Comparison of ENCODE assay signal across 10 mouse cellular contexts in the genomic region with DNA sequence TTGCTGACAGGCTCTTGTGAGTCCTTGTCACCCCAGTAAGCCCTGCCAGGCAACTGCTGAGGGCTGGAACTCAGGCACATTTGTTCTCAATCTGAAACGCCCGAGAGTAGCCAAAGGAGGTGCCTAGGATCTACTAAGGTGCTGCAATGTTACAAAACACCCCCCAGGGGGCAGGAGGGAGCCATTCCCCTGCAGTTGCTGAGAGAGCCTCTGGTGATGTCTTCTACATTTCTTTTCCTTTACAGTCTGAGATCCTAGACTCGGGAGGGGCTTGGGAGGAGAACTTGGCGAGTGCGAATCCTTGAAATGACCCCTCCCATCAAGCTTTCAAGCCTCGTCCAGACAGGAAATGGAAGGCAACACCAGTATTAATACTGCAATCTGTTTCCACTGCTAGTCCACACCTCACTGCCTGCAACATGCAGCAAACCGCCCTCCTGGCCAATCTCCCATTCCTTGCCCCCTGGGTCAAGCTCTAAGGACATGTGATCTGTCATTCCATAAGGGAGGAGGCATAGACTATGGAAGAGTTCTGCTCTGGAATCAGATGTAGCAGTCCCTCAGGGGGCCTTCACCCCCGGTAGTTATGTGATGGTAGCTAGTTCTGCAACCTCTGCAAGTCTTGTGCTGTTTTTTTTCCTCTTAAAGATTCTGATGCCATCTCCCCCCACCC. TPM values are rescaled to one million over a fixed set of nuclear protein-coding genes. Genes with fewer than 3 reads are reported as not detected.
DNase-seq lines count a peak whose midpoint lies in the region; ATAC-seq and TF ChIP-seq lines count a peak whose summit lies in the region.
"Had no signal": no experiment of that assay in that cellular context is flagged by ENCODE, and none has a peak within 500 bp of the region (broad histone marks: within the 10 kb centered on the region; RNA-seq: fewer than 3 reads in every experiment).

No protein-coding gene starts in this region.

- 30% methylated on average over 8 of the region's 8 CpGs for WGBS in midbrain, postnatal 0 days

- H3K27ac ChIP-seq in layer of hippocampus, adult 2 months, result no peak overlapping the region
- H3K27ac ChIP-seq in midbrain, postnatal 0 days (ENCODE audit: low read depth, low read length), result no peak overlapping the region
- H3K27ac ChIP-seq: embryonic facial prominence, embryonic 13.5 days had no signal

- intact Hi-C loops in heart, postnatal 36 days (cut with DNase I), result loop anchor here (1.0 to 2.0 kb wide), 2 partner anchors 59 to 213 kb away; no protein-coding TSS in a partner anchor

- no peak overlapping the region for H3K9ac ChIP-seq in midbrain, postnatal 0 days (replicated peaks; ENCODE audit: low read length, poor library complexity, severe bottlenecking)
- H3K9ac ChIP-seq: embryonic facial prominence, embryonic 13.5 days had no signal

- peak; percentile 88 for TF ChIP-seq CTCF in layer of hippocampus, adult 2 months (conservative IDR thresholded peaks at IDR 0.05)
- TF ChIP-seq CTCF in midbrain, postnatal 0 days (IDR thresholded peaks at IDR 0.05), result peak; percentile 83

- peaks cover 2% of the 10 kb centered on the region; the same call in 1 of the 2 replicates for H3K4me1 ChIP-seq in midbrain, postnatal 0 days (ENCODE audit: insufficient read depth, low read length)

- ATAC-seq in midbrain, postnatal 0 days (ENCODE audit: low FRiP score), result peak; percentile 58; the same call in 1 of the 2 replicates

- H3K4me3 ChIP-seq in layer of hippocampus, adult 2 months, result no peak overlapping the region
- no peak overlapping the region for H3K4me3 ChIP-seq in midbrain, postnatal 0 days (ENCODE audit: low read depth, low read length)
- H3K4me3 ChIP-seq: embryonic facial prominence, embryonic 13.5 days had no signal

- no peaks in the 10 kb centered on the region for H3K27me3 ChIP-seq in midbrain, postnatal 0 days (ENCODE audit: insufficient read depth, low read length)
- H3K27me3 ChIP-seq: embryonic facial prominence, embryonic 13.5 days had no signal

- peak; percentile 53 to 71 for DNase-seq in layer of hippocampus, adult 2 months (ENCODE audit: low spot score in 2 of 2)
- no peak for DNase-seq in layer of hippocampus, adult 9-10 months (ENCODE audit: low spot score)
- peak; percentile 35 to 58 for DNase-seq in adrenal gland, adult 18-20 months (ENCODE audit: low spot score in 2 of 2)
- DNase-seq in embryo, embryonic 10.5 days (ENCODE audit: low spot score), result peak; percentile 76
- DNase-seq in heart, postnatal 36 days, result peak; percentile 22 to 50
- peak; percentile 50 to 52 for DNase-seq in layer of hippocampus, postnatal 36 days
- DNase-seq in midbrain, postnatal 0 days (ENCODE audit: low spot score), result peak; percentile 81
- DNase-seq in thymus, postnatal 4 days, result peak; percentile 79

- H3K9me3 ChIP-seq in midbrain, postnatal 0 days (ENCODE audit: low read length), result no peaks in the 10 kb centered on the region
- H3K9me3 ChIP-seq: embryonic facial prominence, embryonic 13.5 days had no signal

- H3K36me3 ChIP-seq in midbrain, postnatal 0 days (ENCODE audit: insufficient read depth, low read length), result no peaks in the 10 kb centered on the region
- H3K36me3 ChIP-seq: embryonic facial prominence, embryonic 13.5 days had no signal

- no peak overlapping the region for H3K4me2 ChIP-seq in midbrain, postnatal 0 days (ENCODE audit: low read depth, low read length, poor library complexity, severe bottlenecking)
- H3K4me2 ChIP-seq: embryonic facial prominence, embryonic 13.5 days had no signal

RNA-seq across cellular contexts. Expression of gene Otof, which starts 38.0 kb away (rescaled TPM):
- total RNA-seq in layer of hippocampus, adult 2 months (2021), result 1 to 10 TPM; 4.2 to 4.4 TPM
- total RNA-seq in adrenal gland, adult 18-20 months (2021), result under 1 TPM; 0.03 to 0.16 TPM
- not detected for total RNA-seq in heart, postnatal 36 days (2021)
- total RNA-seq in layer of hippocampus, postnatal 36 days (2021), result 1 to 10 TPM; 3.6 TPM
- 6.1 and 9.9 TPM in 2 replicates for total RNA-seq in midbrain, postnatal 0 days (2014; rRNA removed)
- 4.7 and 4.9 TPM in 2 replicates for polyA plus RNA-seq in midbrain, postnatal 0 days (2015; fragmentation: Nextera tagmentation; extraction: Ambion mirVana)
- total RNA-seq: neutrophil, adult 5-6 weeks had no signal

RNA-seq across cellular contexts. Expression of gene 1700001C02Rik, which starts 42.1 kb away (rescaled TPM):
- under 1 TPM in 1 of 2 experiments, not detected in 1; 0.90 TPM for total RNA-seq in layer of hippocampus, adult 2 months (2021)
- total RNA-seq in adrenal gland, adult 18-20 months (2021), result not detected
- total RNA-seq in heart, postnatal 36 days (2021), result not detected
- not detected for total RNA-seq in layer of hippocampus, postnatal 36 days (2021)
- 1.4 and 1.6 TPM in 2 replicates for total RNA-seq in midbrain, postnatal 0 days (2014; rRNA removed)
- polyA plus RNA-seq in midbrain, postnatal 0 days (2015; fragmentation: Nextera tagmentation; extraction: Ambion mirVana), result 2.9 and 3.4 TPM in 2 replicates
- total RNA-seq: neutrophil, adult 5-6 weeks had no signal
- polyA plus RNA-seq: embryonic facial prominence, embryonic 13.5 days had no signal
